8 mouse cellular contexts compared by ENCODE assay signal in the genomic region with DNA sequence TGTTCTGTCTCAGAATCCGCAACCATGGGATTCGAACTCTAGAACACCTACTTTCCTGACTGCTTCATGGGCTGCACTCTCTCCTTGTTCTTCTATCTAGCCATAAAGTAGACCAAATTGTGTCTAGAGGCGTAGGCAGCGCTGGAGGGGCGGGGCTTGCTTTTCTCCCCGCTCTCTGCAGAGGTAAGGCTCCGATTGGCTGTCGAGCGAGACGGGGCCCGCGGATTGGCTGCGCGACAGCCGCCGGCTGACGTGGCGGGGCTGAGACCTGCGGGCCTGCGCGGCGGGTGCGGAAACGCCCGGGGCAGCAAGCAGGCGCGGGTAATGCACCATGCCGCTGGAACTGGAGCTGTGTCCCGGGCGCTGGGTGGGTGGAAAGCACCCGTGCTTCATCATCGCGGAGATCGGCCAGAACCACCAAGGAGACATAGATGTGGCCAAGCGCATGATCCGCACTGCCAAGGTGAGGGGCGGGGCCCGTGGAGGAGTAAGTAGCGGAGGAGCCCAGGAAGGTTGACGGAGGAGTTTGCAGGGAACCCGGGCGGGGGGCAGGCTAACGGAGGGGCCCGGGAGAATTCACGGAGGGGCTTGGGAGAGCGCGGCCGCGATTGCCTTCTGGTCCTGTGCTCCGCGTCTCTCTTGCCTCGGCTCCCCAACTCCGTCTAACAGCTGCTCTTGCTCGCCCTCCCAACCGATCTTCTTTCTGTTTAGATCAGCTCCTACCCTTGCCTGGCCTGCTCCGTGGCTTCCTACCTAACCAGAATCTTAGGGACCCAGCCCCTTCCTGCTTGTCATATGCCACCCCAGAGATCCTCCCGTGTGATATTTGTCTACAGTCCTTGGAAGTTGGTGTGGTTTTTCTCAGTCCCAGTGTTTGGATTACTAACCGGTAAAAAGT. TPM values are rescaled to one million over a fixed set of nuclear protein-coding genes. Genes with fewer than 3 reads are reported as not detected.
DNase-seq lines count a peak whose midpoint lies in the region; ATAC-seq lines count a peak whose summit lies in the region.

A gene (plus strand): TSS at position 221 of the 898 bp plus-strand sequence.

- DNase-seq in adipocyte (ENCODE audit: low spot score) = peak; percentile 90
- peak; percentile 95 for DNase-seq in embryo, embryonic 10 days (ENCODE audit: low spot score)
- peak; percentile 96 for DNase-seq in gastrocnemius, postnatal 10 days
- DNase-seq in induced T-regulatory cell, adult 2 months (ENCODE audit: low read depth) = peak; percentile 96
- DNase-seq in left cerebral cortex, adult 9 months (ENCODE audit: low spot score in 2 of 2) = peak; percentile 80 to 92
- peak; percentile 93 for DNase-seq in right cerebral cortex, postnatal 14 days
- peak; percentile 89 to 95 for DNase-seq in urinary bladder, postnatal 36 days (ENCODE audit: low spot score in 2 of 2)

- ATAC-seq in megakaryocyte progenitor cell, adult 5-6 weeks (replicated peaks; ENCODE audit: poor library complexity) = peak; percentile 92

RNA-seq across cellular contexts. Expression of the gene that starts here (rescaled TPM):
- total RNA-seq in gastrocnemius, postnatal 10 days (2021) = 10 to 100 TPM; 34.7 to 38.0 TPM
- 71.5 and 73.9 TPM in 2 replicates for total RNA-seq in megakaryocyte progenitor cell, adult 5-6 weeks (2015)
- total RNA-seq in megakaryocyte progenitor cell, adult 5-6 weeks (2017) = 83.3 and 84.5 TPM in 2 replicates

Comparison
In these comparisons a context has a peak if more than half of its experiments do, and no peak if none do; other contexts are left out.
1. Peak in every context shown above with its lines: DNase-seq and ATAC-seq.